Mouse (Mus musculus): Measurements from ENCODE around the gene Srsf6.

DNA sequence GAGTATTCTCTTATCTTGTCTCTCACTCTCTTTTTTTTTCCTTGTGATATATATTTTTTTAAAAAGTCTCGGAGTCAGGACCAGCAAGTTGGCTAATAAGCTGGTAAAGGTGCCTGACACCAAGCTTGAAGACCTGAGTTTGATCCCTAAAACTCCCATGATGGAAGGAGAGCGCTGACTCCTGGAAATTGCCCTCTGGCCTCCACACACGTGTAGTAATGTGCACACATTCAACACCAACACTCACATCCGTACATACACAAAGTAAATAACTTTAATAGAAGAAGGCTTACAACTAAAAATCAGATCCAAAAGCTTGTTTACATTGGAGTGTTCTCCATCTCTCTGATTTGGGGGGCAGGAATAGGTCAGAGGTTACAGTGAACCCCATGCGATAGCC is 41.9 kb downstream of the Srsf6 start:
- TF ChIP-seq POLR2A (IDR thresholded peaks at IDR 0.05; ENCODE audit: low read depth, low read length) (no peak), CTCF (IDR thresholded peaks at IDR 0.05; ENCODE audit: extremely low read depth, insufficient read length, insufficient replicate concordance, low read depth, low read length) (no peak)
